Mouse (Mus musculus) stomach, postnatal 0 days (tissue): ENCODE measurements around the gene Nup54. TPM values are rescaled to one million over a fixed set of nuclear protein-coding genes. Genes with fewer than 3 reads are reported as not detected.

Experiments
- ATAC-seq: fragments of 200-750 bp; cut with Nextera tagmentation; 2 replicates; pipeline ENCODE4 v1.8.0; 2017; ENCODE audit not compliant: low FRiP score, low TSS enrichment
- DNase-seq: peaks from one replicate; pipeline ENCODE4 v3.0.0-alpha.2; 2016; ENCODE audit warnings: low spot score
- H3K27ac ChIP-seq: fragments of 300-500 bp; sonication (generic); replicated peaks from 2 replicates; pipeline ENCODE4 v1.5.1; 2014; ENCODE audit warnings: mild to moderate bottlenecking, control low read depth
- H3K27me3 ChIP-seq: fragments of 300-500 bp; sonication (generic); 2 replicates; pipeline ENCODE4 v1.6.1; 2014; ENCODE audit warnings: low read length; ENCODE audit not compliant: control insufficient read depth, insufficient read depth
- H3K36me3 ChIP-seq: fragments of 300-500 bp; sonication (generic); 2 replicates; pipeline ENCODE4 v1.6.1; 2014; ENCODE audit warnings: low read length, mixed read lengths; ENCODE audit not compliant: control insufficient read depth, insufficient read depth
- H3K4me1 ChIP-seq: fragments of 300-500 bp; sonication (generic); replicated peaks from 2 replicates; pipeline ENCODE4 v1.6.1; 2014; ENCODE audit warnings: antibody characterized with exemption; ENCODE audit not compliant: control insufficient read depth, insufficient read depth
- H3K4me2 ChIP-seq: fragments of 300-500 bp; sonication (generic); replicated peaks from 2 replicates; pipeline ENCODE4 v1.6.1; 2014; ENCODE audit warnings: low read depth, mild to moderate bottlenecking, control low read depth, moderate library complexity
- H3K4me3 ChIP-seq: fragments of 300-500 bp; sonication (generic); 2 replicates; pipeline ENCODE4 v1.5.1; 2014; ENCODE audit warnings: low read depth, low read length, control low read depth
- H3K9ac ChIP-seq: fragments of 300-500 bp; sonication (generic); 2 replicates; pipeline ENCODE4 v1.6.1; 2014; ENCODE audit warnings: mild to moderate bottlenecking, low read length, control low read depth, mixed read lengths
- H3K9me3 ChIP-seq: fragments of 300-500 bp; sonication (generic); 2 replicates; pipeline ENCODE4 v1.6.1; 2016; ENCODE audit warnings: low read length; ENCODE audit not compliant: control insufficient read depth
- CTCF ChIP-seq: IDR thresholded peaks from 2 replicates; pipeline ENCODE4 v1.5.1; 2016; ENCODE audit warnings: antibody characterized with exemption, low read depth, mild to moderate bottlenecking, moderate library complexity
- EP300 ChIP-seq: optimal IDR thresholded peaks from 2 replicates; pipeline ENCODE3; 2016; ENCODE audit warnings: antibody characterized with exemption
- WGBS: fragments of 180-500 bp; shearing (Covaris S2); extraction: QIAGEN DNeasy Blood & Tissue Kit; methylation state at CpG from one replicate; pipeline ENCODE4 v1.1.7; 2014; 5-methylcytosine and 5-hydroxymethylcytosine counted together
- polyA plus RNA-seq: library from polyadenylated mRNA; unstranded; fragments of >200 nt; fragmentation: Nextera tagmentation; extraction: Ambion mirVana; gene quantifications from 2 replicates; pipeline ENCODE4 v1.2.1, GENCODE M21; 2015

Nup54 gene
- polyA plus RNA-seq, 1 experiment from 2014 or later, result 21.4 TPM

DNA sequence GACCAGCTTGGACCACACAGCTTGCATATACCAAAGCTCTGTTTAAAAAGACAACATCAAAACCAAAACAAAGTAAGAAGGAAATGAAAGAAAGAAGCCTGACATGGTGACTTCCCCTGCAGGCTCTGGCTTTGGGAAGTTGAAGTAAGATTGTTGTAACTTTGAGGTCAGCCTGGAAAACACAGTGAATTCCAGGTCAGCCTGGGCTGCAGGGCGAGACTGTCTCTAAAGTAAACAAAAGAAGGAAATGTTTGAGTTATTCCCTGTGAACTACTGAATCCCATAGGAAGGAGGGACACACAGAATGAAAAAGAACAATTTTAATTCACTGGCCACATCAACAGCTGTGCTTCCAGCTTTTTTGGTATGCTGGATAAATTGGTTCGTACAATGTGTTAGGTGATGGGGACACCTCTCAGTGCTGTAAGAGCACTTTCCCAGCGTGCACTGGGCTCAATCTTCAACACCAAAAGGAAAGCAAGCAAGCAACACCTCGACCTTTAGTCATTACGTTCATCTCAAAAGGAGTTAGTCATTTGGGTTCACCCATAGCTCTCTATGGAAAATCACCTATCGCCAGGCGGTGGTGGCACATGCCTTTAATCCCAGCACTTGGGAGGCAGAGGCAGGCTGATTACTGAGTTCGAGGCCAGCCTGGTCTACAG is 32.2 kb upstream of the Nup54 start:
- Histone ChIP-seq H3K36me3 (no peaks in the 10 kb centered on the region), H3K27ac (0 out of 2 replicates have a peak overlapping the region, but pooled peaks have one; percentile 9), H3K27me3 (no peaks in the 10 kb centered on the region), H3K9ac (no peak overlapping the region), H3K4me3 (no peak overlapping the region), H3K4me2 (no peak overlapping the region), H3K4me1 (peaks cover 3% of the 10 kb centered on the region; the same call in 1 of the 2 replicates), H3K9me3 (no peaks in the 10 kb centered on the region)
- TF ChIP-seq CTCF (no peak), EP300 (no peak)
- ATAC-seq (0 out of 2 replicates have a peak, but pooled peaks have one; percentile 26), DNase-seq (no peak)
- 51% methylated on average over 8 of the region's 8 CpGs for whole genome bisulfite sequencing

DNA sequence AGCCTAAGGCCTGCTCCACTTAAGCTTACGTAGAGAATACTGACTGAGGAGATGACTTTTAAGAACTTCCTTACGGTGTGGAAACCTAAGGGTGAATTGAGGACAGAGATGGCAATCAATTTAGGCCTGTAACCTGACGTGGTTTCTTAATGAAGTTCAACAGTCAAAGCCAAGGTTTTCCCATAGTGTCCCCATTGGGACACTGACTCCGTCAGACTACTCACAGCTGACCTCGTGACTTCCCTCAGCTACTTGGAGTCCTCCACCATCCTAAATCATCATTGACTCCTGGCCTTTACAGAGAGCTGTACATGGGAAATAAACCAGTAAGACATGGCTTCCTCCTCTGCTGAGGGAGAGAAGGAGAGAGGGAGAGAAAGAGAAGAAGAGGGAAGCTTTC is 30.5 kb upstream of the Nup54 start:
- no peak for TF ChIP-seq EP300
- no peak for TF ChIP-seq CTCF
- Histone ChIP-seq H3K9ac (no peak overlapping the region), H3K27ac (no peak overlapping the region), H3K4me1 (peaks cover 3% of the 10 kb centered on the region; the same call in 1 of the 2 replicates), H3K27me3 (no peaks in the 10 kb centered on the region), H3K36me3 (peaks cover 3% of the 10 kb centered on the region; the same call in 1 of the 2 replicates), H3K4me2 (no peak overlapping the region), H3K4me3 (no peak overlapping the region), H3K9me3 (no peaks in the 10 kb centered on the region)
- 84% methylated on average over 5 of the region's 5 CpGs for WGBS
- ATAC-seq (no peak), DNase-seq (no peak)

GRCm38 (mm10) chr5:92461321-92461720 is 26.3 kb upstream of the Nup54 start:
- H3K36me3 ChIP-seq, result peaks cover 6% of the 10 kb centered on the region; the same call in 1 of the 2 replicates
- no peak overlapping the region for H3K4me3 ChIP-seq
- no peaks in the 10 kb centered on the region for H3K9me3 ChIP-seq
- DNase-seq (peak; percentile 69), ATAC-seq (no peak)
- WGBS, result 25% methylated on average over 5 of the region's 5 CpGs
- TF ChIP-seq CTCF, result peak; percentile 91
- no peak for TF ChIP-seq EP300
- no peak overlapping the region for H3K4me2 ChIP-seq
- H3K27me3 ChIP-seq, result no peaks in the 10 kb centered on the region
- no peaks in the 10 kb centered on the region for H3K4me1 ChIP-seq
- no peak overlapping the region for H3K27ac ChIP-seq
- H3K9ac ChIP-seq, result no peak overlapping the region

- H3K4me1 ChIP-seq, result no peaks in the 10 kb centered on the region
- WGBS, result 63% methylated on average over 5 of the region's 5 CpGs
- DNase-seq (no peak), ATAC-seq (no peak)
- no peaks in the 10 kb centered on the region for H3K9me3 ChIP-seq
- TF ChIP-seq EP300 (no peak), CTCF (no peak)
- H3K27ac ChIP-seq, result no peak overlapping the region
- H3K4me3 ChIP-seq, result no peak overlapping the region
- H3K27me3 ChIP-seq, result no peaks in the 10 kb centered on the region
- H3K36me3 ChIP-seq, result peaks cover 14% of the 10 kb centered on the region; the same call in 1 of the 2 replicates
- no peak overlapping the region for H3K9ac ChIP-seq
- no peak overlapping the region for H3K4me2 ChIP-seq
Measured at GRCm38 (mm10) chr5:92458726-92459125, 23.7 kb upstream of the Nup54 start.

DNA sequence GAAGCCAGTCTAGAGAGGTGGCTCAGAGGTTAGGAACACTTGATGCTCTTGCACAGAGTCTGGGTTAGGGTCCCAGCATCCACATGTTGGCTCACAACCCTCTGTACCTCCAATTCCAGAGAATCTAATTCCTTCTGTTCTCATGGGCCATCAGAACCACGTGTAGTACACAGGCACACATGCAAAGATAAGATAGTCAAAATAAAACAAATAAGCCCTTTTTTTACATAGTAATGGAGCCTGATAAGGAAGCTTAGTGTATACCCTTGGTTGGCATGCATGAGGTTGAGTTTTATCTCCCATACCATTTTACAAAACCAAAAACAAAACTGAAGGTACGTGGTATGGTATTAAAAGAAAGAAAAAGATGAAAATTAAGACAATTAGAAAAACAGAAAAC is 22.4 kb upstream of the Nup54 start:
- H3K4me2 ChIP-seq, result no peak overlapping the region
- H3K9ac ChIP-seq, result no peak overlapping the region
- WGBS, result 57% methylated on average over 2 of the region's 2 CpGs
- no peak for DNase-seq
- H3K9me3 ChIP-seq, result no peaks in the 10 kb centered on the region
- TF ChIP-seq CTCF, result no peak
- no peak for TF ChIP-seq EP300
- H3K4me1 ChIP-seq, result no peaks in the 10 kb centered on the region
- H3K36me3 ChIP-seq, result peaks cover 16% of the 10 kb centered on the region
- no peak overlapping the region for H3K4me3 ChIP-seq
- no peaks in the 10 kb centered on the region for H3K27me3 ChIP-seq
- no peak overlapping the region for H3K27ac ChIP-seq
- ATAC-seq, result no peak

- H3K4me1 ChIP-seq, result no peaks in the 10 kb centered on the region
- H3K27me3 ChIP-seq, result no peaks in the 10 kb centered on the region
- H3K36me3 ChIP-seq, result peaks cover 39% of the 10 kb centered on the region
- TF ChIP-seq CTCF (no peak), EP300 (no peak)
- no peak overlapping the region for H3K4me3 ChIP-seq
- no peak for ATAC-seq
- DNase-seq, result no peak
- no peak overlapping the region for H3K4me2 ChIP-seq
- no peak overlapping the region for H3K27ac ChIP-seq
- WGBS, result 97% methylated on average over 5 of the region's 5 CpGs
- H3K9me3 ChIP-seq, result no peaks in the 10 kb centered on the region
- H3K9ac ChIP-seq, result no peak overlapping the region
Measured at GRCm38 (mm10) chr5:92452876-92453275, 17.9 kb upstream of the Nup54 start.
